Mouse (Mus musculus) limb, embryonic 14.5 days (tissue): Measurements from ENCODE around the gene Ank3. TPM values are rescaled to one million over a fixed set of nuclear protein-coding genes. Genes with fewer than 3 reads are reported as not detected.

Experiments
- ATAC-seq: fragments of 200-750 bp; cut with Nextera tagmentation; 2 replicates; pipeline ENCODE4 v1.8.0; 2017; ENCODE audit warnings: low read depth, moderate number of reproducible peaks, moderate TSS enrichment; ENCODE audit not compliant: low FRiP score
- DNase-seq: peaks from one replicate; pipeline ENCODE4 v3.0.0-alpha.2; 2015; ENCODE audit warnings: low spot score
- H3K27ac ChIP-seq: fragments of 300-500 bp; sonication (generic); replicated peaks from 2 replicates; pipeline ENCODE4 v1.5.1; 2014; ENCODE audit warnings: low read depth, mild to moderate bottlenecking, low read length, moderate library complexity, mixed read lengths
- H3K27me3 ChIP-seq: fragments of 300-500 bp; sonication (generic); 2 replicates; pipeline ENCODE4 v1.6.1; 2014; ENCODE audit warnings: low read length, mixed read lengths; ENCODE audit not compliant: control insufficient read depth, insufficient read depth
- H3K36me3 ChIP-seq: fragments of 300-500 bp; sonication (generic); 2 replicates; pipeline ENCODE4 v1.6.1; 2014; ENCODE audit warnings: mild to moderate bottlenecking, low read length, moderate library complexity, mixed read lengths; ENCODE audit not compliant: control insufficient read depth, insufficient read depth
- H3K4me1 ChIP-seq: fragments of 300-500 bp; sonication (generic); 2 replicates; pipeline ENCODE4 v1.6.1; 2014; ENCODE audit warnings: antibody characterized with exemption, low read length, mixed read lengths; ENCODE audit not compliant: control insufficient read depth, insufficient read depth
- H3K4me2 ChIP-seq: fragments of 300-500 bp; sonication (generic); replicated peaks from 2 replicates; pipeline ENCODE4 v1.6.1; 2014; ENCODE audit warnings: low read depth, mild to moderate bottlenecking, low read length, moderate library complexity; ENCODE audit not compliant: severe bottlenecking
- H3K4me3 ChIP-seq: fragments of 300-500 bp; sonication (generic); replicated peaks from 2 replicates; pipeline ENCODE4 v1.5.1; 2014; ENCODE audit warnings: low read length
- H3K9ac ChIP-seq: fragments of 300-500 bp; sonication (generic); 2 replicates; pipeline ENCODE4 v1.6.1; 2014; ENCODE audit warnings: mild to moderate bottlenecking, low read depth, low read length, moderate library complexity; ENCODE audit not compliant: severe bottlenecking
- H3K9me3 ChIP-seq: fragments of 300-500 bp; sonication (generic); 2 replicates; pipeline ENCODE4 v1.6.1; 2016; ENCODE audit warnings: low read length; ENCODE audit not compliant: control insufficient read depth
- POLR2A ChIP-seq: fragments of 200-500 bp; IDR thresholded peaks from 2 replicates; pipeline ENCODE4 v1.8.0; 2012; ENCODE audit warnings: inconsistent platforms, mild to moderate bottlenecking, moderate library complexity, borderline replicate concordance; ENCODE audit not compliant: insufficient read depth, insufficient read length; ENCODE audit errors: extremely low read depth
- WGBS: fragments of 180-500 bp; shearing (Covaris S2); extraction: QIAGEN DNeasy Blood & Tissue Kit; methylation state at CpG from one replicate; pipeline ENCODE4 v1.1.7; 2014; 5-methylcytosine and 5-hydroxymethylcytosine counted together
- polyA plus RNA-seq, 2 experiments: library from polyadenylated mRNA; depleted of rRNA in 1 of 2; stranded (reverse) in 1 of 2; unstranded in 1 of 2; fragments of >200 nt; fragmentation: Nextera tagmentation in 1 of 2; extraction: Ambion mirVana in 1 of 2; gene quantifications; 2 replicates each; pipeline versions ENCODE4 v1.2.1 to v1.2.3; 2012 to 2014

Gene Ank3
- polyA plus RNA-seq, 2 experiments: 14.8 to 25.2 TPM

DNA sequence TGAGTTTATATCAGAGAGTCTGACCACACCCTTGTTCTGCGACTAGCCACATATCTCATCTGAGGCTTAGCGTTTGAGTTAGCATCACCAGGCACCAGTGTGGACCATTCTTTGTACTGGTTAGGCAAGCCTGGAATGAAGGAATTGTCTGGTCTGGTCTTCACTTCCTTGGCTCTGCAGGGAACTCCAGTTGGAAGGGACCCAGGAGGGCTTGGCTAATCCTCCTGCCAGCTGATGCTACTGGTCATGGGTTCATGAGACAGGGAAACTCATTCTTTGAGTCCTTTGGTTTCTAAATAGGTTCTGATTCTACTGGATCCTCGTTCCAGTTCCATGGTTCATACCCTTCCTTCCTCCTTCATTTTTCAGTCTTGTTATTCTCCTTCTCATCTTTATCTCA lies 218.4 kb downstream of the Ank3 start:
- Histone ChIP-seq H3K4me1 (peaks cover 3% of the 10 kb centered on the region; the same call in 1 of the 2 replicates), H3K27me3 (no peaks in the 10 kb centered on the region), H3K4me2 (no peak overlapping the region), H3K36me3 (no peaks in the 10 kb centered on the region), H3K9ac (no peak overlapping the region), H3K9me3 (no peaks in the 10 kb centered on the region), H3K27ac (no peak overlapping the region), H3K4me3 (no peak overlapping the region)
- no peak for ATAC-seq
- WGBS: 92% methylated on average over 3 of the region's 3 CpGs
- DNase-seq: no peak
- TF ChIP-seq POLR2A: no peak

DNA sequence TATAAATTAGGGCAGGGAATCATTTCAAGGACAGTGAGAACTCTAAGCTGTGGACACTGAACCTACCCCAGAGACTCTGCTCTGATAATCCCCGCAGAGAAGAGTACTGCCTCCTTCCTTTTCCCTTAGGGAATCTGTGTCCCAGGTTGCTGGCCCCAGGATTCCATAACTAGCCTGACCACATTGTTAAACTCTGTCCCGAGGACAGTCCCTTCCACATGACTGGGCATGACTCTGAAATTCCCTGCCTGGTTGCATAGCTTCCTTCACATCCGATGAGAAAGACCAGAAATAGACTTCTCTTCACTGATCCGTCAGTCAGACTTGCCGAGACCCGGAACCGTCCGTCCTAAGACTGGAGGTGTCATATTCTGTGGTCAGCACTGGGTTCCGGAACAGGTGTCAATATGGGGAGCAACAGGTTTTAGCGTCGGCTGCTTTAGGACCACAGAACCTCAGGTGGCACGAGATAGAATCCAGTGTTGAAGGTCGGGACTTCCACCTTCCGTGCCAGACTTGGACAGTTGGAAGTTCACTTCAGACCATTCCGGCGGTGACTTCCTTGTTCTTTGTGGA lies 219.1 kb downstream of the Ank3 start:
- 74% methylated on average over 16 of the region's 16 CpGs for WGBS
- Histone ChIP-seq H3K4me1 (no peaks in the 10 kb centered on the region), H3K9me3 (no peaks in the 10 kb centered on the region), H3K4me2 (no peak overlapping the region), H3K9ac (no peak overlapping the region), H3K4me3 (no peak overlapping the region), H3K27me3 (no peaks in the 10 kb centered on the region), H3K27ac (no peak overlapping the region), H3K36me3 (no peaks in the 10 kb centered on the region)
- DNase-seq: no peak
- ATAC-seq: no peak
- no peak for TF ChIP-seq POLR2A

DNA sequence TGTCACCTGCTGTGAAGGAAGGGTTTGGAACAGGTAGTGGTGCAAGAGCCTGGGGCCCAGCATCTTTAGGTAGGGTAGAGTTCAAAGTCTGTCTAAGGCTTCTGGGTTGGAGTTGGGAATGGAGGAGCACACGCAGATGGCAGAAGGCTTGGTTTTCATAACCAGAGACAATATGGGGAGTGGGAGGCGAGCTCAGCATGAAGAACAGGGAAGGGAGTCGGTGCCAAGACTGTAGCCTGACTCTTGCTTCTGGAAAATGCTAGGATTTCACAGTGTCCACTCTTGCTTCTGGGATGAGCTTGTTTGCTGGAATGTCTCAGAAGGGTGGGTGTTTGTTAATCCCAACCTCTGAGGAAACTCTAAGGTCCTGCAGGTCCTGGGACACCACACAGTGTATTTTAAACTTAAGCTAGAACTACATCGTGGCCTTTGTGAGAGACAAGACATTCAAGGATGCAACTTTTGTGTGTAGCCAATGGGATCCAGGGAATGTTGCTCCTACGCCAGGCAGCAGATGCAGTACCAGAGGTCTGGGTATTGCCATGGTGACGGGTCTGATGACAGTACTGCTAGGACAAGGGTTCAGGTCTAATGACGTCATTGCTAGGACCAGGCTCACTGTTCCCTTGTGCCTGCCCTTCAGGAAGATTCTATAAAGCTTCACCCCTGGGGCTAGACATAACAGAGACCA lies 222.3 kb downstream of the Ank3 start:
- Histone ChIP-seq H3K4me3 (no peak overlapping the region), H3K27ac (no peak overlapping the region), H3K9ac (no peak overlapping the region), H3K9me3 (no peaks in the 10 kb centered on the region), H3K4me2 (no peak overlapping the region), H3K36me3 (no peaks in the 10 kb centered on the region), H3K27me3 (no peaks in the 10 kb centered on the region), H3K4me1 (no peaks in the 10 kb centered on the region)
- DNase-seq (no peak), ATAC-seq (no peak)
- TF ChIP-seq POLR2A: no peak
- WGBS: 74% methylated on average over 7 of the region's 7 CpGs

DNA sequence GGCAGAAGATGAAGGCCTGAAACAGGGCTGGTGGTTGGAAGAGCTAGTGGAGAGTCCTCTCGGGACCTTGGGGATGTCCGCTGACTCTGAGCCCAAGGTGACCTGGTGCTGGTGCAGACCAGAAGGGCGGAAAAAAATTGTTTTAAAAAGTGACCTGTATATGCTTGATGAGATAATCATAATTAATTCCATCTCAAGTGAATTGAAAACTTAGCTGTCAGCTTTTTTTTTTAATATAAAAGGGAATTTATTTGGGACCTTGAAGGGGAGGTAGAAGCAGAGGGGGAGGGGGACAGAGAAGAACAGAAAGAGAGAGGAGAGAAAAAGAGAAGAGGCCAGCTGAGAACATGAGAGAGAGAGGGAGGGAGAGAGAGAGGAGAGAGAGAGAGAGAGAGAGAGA lies 229.2 kb downstream of the Ank3 start:
- H3K4me1 ChIP-seq: peaks cover 5% of the 10 kb centered on the region; the same call in 1 of the 2 replicates
- H3K27me3 ChIP-seq: no peaks in the 10 kb centered on the region
- H3K9ac ChIP-seq: no peak overlapping the region
- no peak overlapping the region for H3K4me3 ChIP-seq
- 90% methylated on average over 3 of the region's 3 CpGs for WGBS
- no peak overlapping the region for H3K27ac ChIP-seq
- no peaks in the 10 kb centered on the region for H3K36me3 ChIP-seq
- H3K4me2 ChIP-seq: no peak overlapping the region
- no peak for ATAC-seq
- no peaks in the 10 kb centered on the region for H3K9me3 ChIP-seq
- TF ChIP-seq POLR2A: no peak
- no peak for DNase-seq

DNA sequence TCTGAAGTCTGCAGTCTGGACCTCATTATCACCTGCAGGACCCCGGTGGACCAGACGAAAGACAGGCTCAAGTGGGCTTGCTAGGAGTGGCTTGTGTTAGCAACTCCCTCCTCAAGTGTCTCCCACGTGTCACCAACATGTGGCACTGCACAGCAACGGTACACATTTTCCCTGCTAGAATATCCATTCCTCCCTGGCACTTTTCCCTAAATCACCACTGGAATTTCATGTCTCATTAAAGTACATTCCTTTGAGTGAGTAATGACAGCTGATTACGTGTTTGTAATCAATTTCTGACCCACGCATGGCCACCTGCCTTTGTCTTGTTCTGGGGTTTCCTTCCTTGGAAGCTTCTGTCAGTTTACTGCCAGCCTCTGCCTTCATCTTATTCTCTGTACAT lies 230.2 kb downstream of the Ank3 start:
- no peak overlapping the region for H3K4me3 ChIP-seq
- WGBS: 24% methylated on average over 6 of the region's 6 CpGs
- ATAC-seq (no peak; the same call in 1 of the 2 replicates), DNase-seq (no peak)
- no peak for TF ChIP-seq POLR2A
- H3K27me3 ChIP-seq: no peaks in the 10 kb centered on the region
- no peaks in the 10 kb centered on the region for H3K9me3 ChIP-seq
- H3K9ac ChIP-seq: no peak overlapping the region
- H3K4me1 ChIP-seq: peaks cover 5% of the 10 kb centered on the region; the same call in 1 of the 2 replicates
- H3K4me2 ChIP-seq: no peak overlapping the region
- H3K36me3 ChIP-seq: no peaks in the 10 kb centered on the region
- H3K27ac ChIP-seq: no peak overlapping the region
